Mouse (Mus musculus) heart, adult 2 months (tissue): ENCODE measurements at regions not wholly inside any gene's neighbourhood (a gene's known extent, or its start where the extent isn't known, plus 50 kb on each side); places are given as distances from the start of the nearest gene placed in this dataset.
"Not testable (repeated sequence)": the region's sequence is repeated elsewhere in the genome, so short reads cannot be mapped to it uniquely, and the experiment has no call there.

Source experiments
- DNase-seq, 2 experiments: peaks; one replicate each; pipeline ENCODE4 v3.0.0; 2021
- H3K27ac ChIP-seq: fragments of 200-600 bp; 2 replicates; pipeline ENCODE4 v1.8.1; 2022
- H3K27me3 ChIP-seq: fragments of 200-500 bp; 2 replicates; pipeline ENCODE4 v1.6.1; 2012; ENCODE audit warnings: mild to moderate bottlenecking, low read length, inconsistent platforms, mixed read lengths; ENCODE audit not compliant: control insufficient read depth, insufficient read depth
- H3K36me3 ChIP-seq: fragments of 200-500 bp; 2 replicates; pipeline ENCODE4 v1.6.1; 2012; ENCODE audit warnings: low read length, inconsistent platforms; ENCODE audit not compliant: control insufficient read depth, insufficient read depth
- H3K4me1 ChIP-seq: fragments of 200-500 bp; 2 replicates; pipeline ENCODE4 v1.6.1; 2011; ENCODE audit warnings: low read length; ENCODE audit not compliant: control insufficient read depth, insufficient read depth
- H3K4me3 ChIP-seq: fragments of 200-600 bp; 2 replicates; pipeline ENCODE4 v1.8.1; 2022
- H3K79me2 ChIP-seq: fragments of 200-500 bp; replicated peaks from 2 replicates; pipeline ENCODE4 v1.6.1; 2012; ENCODE audit warnings: mild to moderate bottlenecking, inconsistent platforms, low read length, moderate library complexity, mixed read lengths; ENCODE audit not compliant: control insufficient read depth, insufficient read depth
- H3K9ac ChIP-seq: fragments of 200-500 bp; 2 replicates; pipeline ENCODE4 v1.6.1; 2012; ENCODE audit warnings: low read depth, mild to moderate bottlenecking, control low read depth, inconsistent platforms, low read length, mixed read lengths
- CTCF ChIP-seq: fragments of 200-600 bp; IDR thresholded peaks from 2 replicates; pipeline ENCODE4 v1.8.1; 2022; ENCODE audit warnings: antibody characterized with exemption, mild to moderate bottlenecking, moderate library complexity
- EP300 ChIP-seq: fragments of 200-500 bp; IDR thresholded peaks from 2 replicates; pipeline ENCODE4 v1.6.1; 2011; ENCODE audit warnings: low read depth, low read length, control low read depth; ENCODE audit not compliant: insufficient read depth
- POLR2A ChIP-seq: fragments of 200-500 bp; IDR thresholded peaks from 2 replicates; pipeline ENCODE4 v1.6.1; 2011; ENCODE audit warnings: mild to moderate bottlenecking, low read depth, low read length, control low read depth; ENCODE audit not compliant: insufficient read depth
- WGBS: fragments of 180-500 bp; shearing (Covaris S2); methylation state at CpG from one replicate; pipeline ENCODE4 v1.1.7; 2018; 5-methylcytosine and 5-hydroxymethylcytosine counted together
- intact Hi-C: fragments of 180-260 bp; cut with DNase I; formaldehyde crosslinking; loops from one replicate; pipeline ENCODE4 v1.15.1; 2025

DNA sequence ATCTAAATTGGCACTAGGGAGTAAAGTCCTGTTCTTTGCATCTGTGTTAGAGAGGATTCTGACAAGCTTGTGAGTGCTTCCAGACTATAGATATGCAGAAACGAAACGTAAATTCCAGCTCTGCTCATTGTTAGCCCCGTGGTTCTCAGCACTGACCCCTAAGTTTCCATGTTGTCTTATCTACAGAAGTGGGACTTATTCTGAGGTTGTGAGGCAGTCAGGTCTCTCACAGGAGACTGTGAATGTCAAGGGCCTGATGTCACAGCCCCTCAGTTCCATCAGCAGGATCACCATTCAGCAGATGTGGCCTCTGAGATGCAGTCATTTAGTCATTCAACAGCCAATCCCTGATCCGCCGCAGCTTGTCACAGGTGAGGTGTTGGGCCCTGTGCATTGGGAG lies 525.8 kb downstream of the Zfp704 start:
- Histone ChIP-seq H3K4me1 (no peaks in the 10 kb centered on the region), H3K9ac (no peak overlapping the region), H3K27ac (no peak overlapping the region), H3K27me3 (no peaks in the 10 kb centered on the region), H3K36me3 (no peaks in the 10 kb centered on the region), H3K4me3 (no peak overlapping the region), H3K79me2 (no peaks in the 10 kb centered on the region)
- intact Hi-C loops = no loop called here
- TF ChIP-seq CTCF (no peak), POLR2A (no peak), EP300 (no peak)
- WGBS = 62% methylated on average over 5 of the region's 5 CpGs
- no peak for DNase-seq

DNA sequence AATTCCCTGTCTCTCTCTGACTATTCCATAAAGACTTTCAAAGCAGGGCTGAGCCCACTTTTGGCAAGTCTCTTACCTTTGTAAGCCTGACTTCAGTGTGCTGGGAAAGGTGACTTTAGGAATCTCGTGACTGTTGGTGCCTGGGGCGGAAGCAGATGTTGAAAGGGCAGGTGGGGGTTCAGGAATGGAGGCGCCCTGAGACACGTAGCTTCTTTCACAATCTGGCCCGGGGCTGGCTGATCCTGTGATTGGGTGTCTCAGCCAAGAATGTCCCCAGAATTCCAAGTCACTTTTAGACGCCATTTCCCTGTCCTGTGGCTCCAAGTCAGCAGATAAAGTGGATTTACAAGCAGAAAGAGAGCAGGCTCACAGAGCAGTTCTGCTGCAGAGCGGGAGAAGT lies 527.8 kb downstream of the Zfp704 start:
- Histone ChIP-seq H3K36me3 (no peaks in the 10 kb centered on the region), H3K4me1 (no peaks in the 10 kb centered on the region), H3K27ac (no peak overlapping the region), H3K9ac (no peak overlapping the region), H3K4me3 (no peak overlapping the region), H3K27me3 (no peaks in the 10 kb centered on the region), H3K79me2 (no peaks in the 10 kb centered on the region)
- DNase-seq = no peak
- WGBS = 52% methylated on average over 7 of the region's 7 CpGs
- intact Hi-C loops = no loop called here
- TF ChIP-seq EP300 (no peak), POLR2A (no peak), CTCF (no peak)

DNA sequence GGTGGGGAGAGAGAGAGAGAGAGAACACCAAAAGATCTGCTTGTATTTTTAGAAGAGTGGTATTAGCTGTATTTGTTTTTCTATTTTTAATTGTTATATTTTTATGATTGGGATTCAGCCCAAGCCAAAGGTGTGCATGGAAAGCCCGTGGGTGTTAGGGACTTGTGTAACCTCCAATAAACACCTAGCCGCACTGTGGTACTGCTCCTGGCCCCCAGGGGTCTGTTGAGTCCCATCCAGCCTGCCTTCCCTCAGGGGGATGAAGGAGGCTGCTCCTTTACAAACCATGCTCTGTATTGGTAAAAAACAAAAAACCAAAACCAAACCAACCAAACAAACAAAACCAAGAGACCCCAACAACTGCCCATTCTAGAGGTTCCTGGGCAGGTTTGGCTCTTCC lies 531.7 kb downstream of the Zfp704 start:
- no peak for DNase-seq
- Histone ChIP-seq H3K79me2 (no peaks in the 10 kb centered on the region), H3K9ac (no peak overlapping the region), H3K36me3 (no peaks in the 10 kb centered on the region), H3K27ac (no peak overlapping the region), H3K27me3 (no peaks in the 10 kb centered on the region), H3K4me3 (no peak overlapping the region), H3K4me1 (no peaks in the 10 kb centered on the region)
- TF ChIP-seq CTCF (no peak), EP300 (no peak), POLR2A (no peak)
- 66% methylated on average over 2 of the region's 2 CpGs for WGBS
- intact Hi-C loops = loop anchor here (10.0 kb wide), 1 partner anchor 517 kb away; no protein-coding TSS in a partner anchor

DNA sequence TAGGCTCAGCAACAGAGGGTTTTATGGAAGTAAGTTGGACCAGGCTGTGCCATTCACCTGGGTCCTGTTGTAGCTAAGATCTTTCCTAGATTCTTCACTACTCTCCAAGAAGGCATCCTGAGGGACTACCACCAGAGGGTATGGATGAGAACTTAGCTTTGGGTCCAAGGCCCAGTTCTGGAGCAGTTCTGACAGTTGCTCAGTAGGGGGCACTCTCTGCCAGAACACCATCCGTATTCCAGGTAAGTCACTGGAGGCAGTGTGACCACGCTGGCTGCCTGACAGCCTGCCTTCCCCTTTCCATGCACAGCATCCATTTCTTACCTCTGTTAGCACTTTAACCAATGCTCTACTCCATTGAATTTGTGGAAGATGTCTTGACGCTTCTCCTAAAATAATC lies 533.2 kb downstream of the Zfp704 start:
- Histone ChIP-seq H3K79me2 (no peaks in the 10 kb centered on the region), H3K36me3 (no peaks in the 10 kb centered on the region), H3K4me1 (no peaks in the 10 kb centered on the region), H3K4me3 (no peak overlapping the region), H3K9ac (no peak overlapping the region), H3K27ac (no peak overlapping the region), H3K27me3 (no peaks in the 10 kb centered on the region)
- intact Hi-C loops = loop anchor here (1.0 to 10.0 kb wide), 4 partner anchors 264 to 628 kb away; no protein-coding TSS in a partner anchor
- peak; percentile 45 to 64 for DNase-seq
- no peak for TF ChIP-seq EP300
- peak; percentile 92 for TF ChIP-seq CTCF
- WGBS = 14% methylated on average over 3 of the region's 3 CpGs

DNA sequence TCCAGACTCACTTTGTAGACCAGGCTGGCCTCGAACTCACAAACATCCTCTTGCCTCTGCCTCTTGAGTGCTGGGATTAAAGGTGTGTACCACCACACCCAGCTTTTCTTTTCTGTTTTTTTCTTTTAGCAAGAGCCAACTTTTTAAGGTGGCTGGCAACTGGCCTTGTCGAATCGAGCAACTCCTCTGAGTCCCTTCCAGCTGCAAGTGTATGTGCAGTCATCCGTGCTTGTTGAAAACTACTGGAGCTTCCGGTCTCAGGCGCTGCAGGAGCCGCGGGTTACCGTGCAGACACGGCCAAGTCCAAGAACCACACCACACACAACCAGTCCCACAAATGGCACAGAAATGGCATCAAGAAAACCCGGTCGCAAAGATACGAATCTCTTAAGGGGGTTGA lies 537.4 kb downstream of the Zfp704 start:
- not testable (repeated sequence) for H3K27me3 ChIP-seq, H3K36me3 ChIP-seq, H3K4me1 ChIP-seq, H3K4me3 ChIP-seq, H3K9ac ChIP-seq, DNase-seq, H3K79me2 ChIP-seq, H3K27ac ChIP-seq
- intact Hi-C loops = loop anchor here (10.0 kb wide), 1 partner anchor 522 kb away; no protein-coding TSS in a partner anchor
- WGBS = 92% methylated on average over 13 of the region's 13 CpGs

DNA sequence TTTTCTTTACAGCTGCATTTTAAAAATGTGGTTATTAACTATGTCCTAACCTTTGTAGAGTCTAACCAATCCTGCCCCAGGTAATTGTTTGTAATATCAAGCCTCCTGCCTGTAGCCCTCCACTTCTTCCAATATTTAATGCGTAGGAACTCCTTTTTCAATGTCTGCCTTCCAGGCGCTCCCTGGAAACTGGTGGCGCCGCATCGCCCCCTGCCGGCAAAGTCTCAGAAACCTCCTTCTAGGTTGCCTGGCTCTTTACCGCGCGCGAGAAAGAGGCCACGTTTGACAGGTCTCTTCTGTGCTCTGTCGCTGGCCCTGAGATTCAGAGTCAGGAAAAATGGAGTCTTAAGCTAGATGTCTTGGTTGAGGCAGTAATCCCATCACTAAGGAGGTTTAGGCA lies 542.8 kb downstream of the Zfp704 start:
- intact Hi-C loops = loop anchor here (1.0 to 5.0 kb wide), 3 partner anchors 110 to 470 kb away; no protein-coding TSS in a partner anchor
- Histone ChIP-seq H3K4me1 (no peaks in the 10 kb centered on the region), H3K9ac (no peak overlapping the region), H3K79me2 (no peaks in the 10 kb centered on the region), H3K27me3 (no peaks in the 10 kb centered on the region), H3K4me3 (no peak overlapping the region), H3K36me3 (no peaks in the 10 kb centered on the region), H3K27ac (no peak overlapping the region)
- 1% methylated on average over 12 of the region's 12 CpGs for WGBS
- peak; percentile 92 for TF ChIP-seq CTCF
- no peak for TF ChIP-seq POLR2A
- TF ChIP-seq EP300 = no peak
- DNase-seq = peak; percentile 63 to 86

DNA sequence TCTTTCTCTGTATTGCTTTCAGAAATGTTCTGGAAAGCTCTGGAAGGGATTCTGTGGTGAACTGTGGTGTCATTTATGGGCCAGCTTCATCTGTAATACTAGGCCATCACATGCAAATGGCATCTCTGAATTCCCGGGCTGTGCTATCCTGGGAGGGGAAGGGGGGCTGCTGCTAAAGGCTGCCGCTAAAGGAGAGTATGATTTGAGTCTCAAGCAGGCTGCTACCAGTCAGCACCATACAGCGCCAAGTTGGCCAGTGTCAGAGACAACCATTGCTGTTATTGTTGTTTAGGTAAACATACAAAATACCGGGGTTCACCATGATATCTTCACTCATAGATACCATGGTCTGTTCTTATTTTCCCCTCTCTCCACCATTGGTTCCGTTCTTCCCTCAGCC lies 543.5 kb downstream of the Zfp704 start:
- intact Hi-C loops = loop anchor here (2.0 to 5.0 kb wide), 2 partner anchors 404 to 469 kb away; no protein-coding TSS in a partner anchor
- no peak for DNase-seq
- TF ChIP-seq CTCF = no peak
- TF ChIP-seq POLR2A = no peak
- no peak for TF ChIP-seq EP300
- no peak overlapping the region for H3K27ac ChIP-seq
- 76% methylated on average over 5 of the region's 5 CpGs for WGBS
- H3K9ac ChIP-seq = no peak overlapping the region
- H3K27me3 ChIP-seq = no peaks in the 10 kb centered on the region
- no peak overlapping the region for H3K4me3 ChIP-seq
- H3K79me2 ChIP-seq = no peaks in the 10 kb centered on the region
- no peaks in the 10 kb centered on the region for H3K36me3 ChIP-seq
- H3K4me1 ChIP-seq = no peaks in the 10 kb centered on the region
